Mouse (Mus musculus) c-Kit-negative CD71-positive TER-119-positive erythroid progenitor cells, embryonic 14.5 days (primary cell): Measurements from ENCODE around the gene Slc12a3.
A peak's percentile ranks its signal among the peaks of the same experiment; 100 is the strongest.

ENCODE experiments used
- DNase-seq: peaks from one replicate; pipeline ENCODE4 v3.0.0-alpha.2; 2013; ENCODE audit warnings: low read depth, low spot score

The Slc12a3 gene

DNA sequence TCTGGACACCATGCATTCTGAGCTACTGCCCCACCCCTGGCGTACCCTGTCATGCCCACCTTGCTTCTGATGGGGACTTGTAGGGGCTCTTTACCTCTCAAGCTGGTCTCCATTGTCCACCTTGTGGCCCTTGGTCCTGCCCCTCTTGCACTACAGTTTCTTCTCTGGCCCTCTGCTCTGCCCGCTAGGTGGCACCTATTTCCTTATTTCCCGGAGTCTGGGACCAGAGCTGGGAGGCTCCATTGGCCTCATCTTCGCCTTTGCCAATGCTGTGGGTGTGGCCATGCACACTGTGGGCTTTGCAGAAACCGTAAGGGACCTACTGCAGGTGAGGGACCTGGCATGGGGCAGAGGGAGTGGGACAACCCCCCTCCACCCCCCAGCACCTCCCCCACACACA, 4.3 kb downstream of the Slc12a3 start:
- no peak for DNase-seq

DNA sequence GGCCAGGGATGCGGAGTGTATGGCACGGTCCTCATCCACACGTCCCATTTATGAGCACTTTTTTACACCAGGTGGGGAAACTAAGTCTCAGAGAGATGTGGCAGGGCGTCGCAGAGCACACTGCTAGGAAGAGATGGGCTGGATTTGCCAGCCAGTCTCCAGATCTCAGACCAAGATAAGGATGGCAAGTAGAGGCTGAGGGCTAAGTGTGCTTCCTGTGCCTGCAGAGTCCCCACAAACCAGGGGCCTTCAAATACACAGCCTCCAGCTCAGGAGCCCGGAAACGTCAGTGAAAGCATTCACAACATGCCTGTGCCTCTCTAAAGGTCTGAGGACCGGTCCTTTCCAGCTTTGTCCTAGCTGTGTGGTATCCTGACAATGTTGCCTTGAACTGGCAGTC, 8.6 kb downstream of the Slc12a3 start:
- no peak for DNase-seq

DNA sequence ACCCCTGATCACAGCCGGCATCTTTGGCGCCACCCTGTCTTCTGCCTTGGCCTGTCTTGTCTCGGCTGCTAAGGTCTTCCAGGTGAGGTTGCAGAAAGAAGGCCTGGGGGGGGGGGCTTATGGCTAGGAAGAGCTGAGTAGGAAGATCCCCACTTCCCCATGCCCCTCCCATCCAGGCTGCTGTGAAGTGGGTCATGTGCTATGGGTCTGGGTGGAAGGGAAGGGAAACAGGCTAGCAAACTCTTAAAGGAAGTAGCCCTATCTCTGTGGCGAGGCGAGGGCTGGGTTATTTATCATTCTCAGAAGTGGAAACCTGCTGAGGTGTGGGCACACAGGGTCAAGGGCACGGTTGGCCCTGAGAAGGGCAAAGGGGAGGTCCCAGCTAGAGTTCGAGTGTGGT, 11.8 kb downstream of the Slc12a3 start:
- no peak for DNase-seq

DNA sequence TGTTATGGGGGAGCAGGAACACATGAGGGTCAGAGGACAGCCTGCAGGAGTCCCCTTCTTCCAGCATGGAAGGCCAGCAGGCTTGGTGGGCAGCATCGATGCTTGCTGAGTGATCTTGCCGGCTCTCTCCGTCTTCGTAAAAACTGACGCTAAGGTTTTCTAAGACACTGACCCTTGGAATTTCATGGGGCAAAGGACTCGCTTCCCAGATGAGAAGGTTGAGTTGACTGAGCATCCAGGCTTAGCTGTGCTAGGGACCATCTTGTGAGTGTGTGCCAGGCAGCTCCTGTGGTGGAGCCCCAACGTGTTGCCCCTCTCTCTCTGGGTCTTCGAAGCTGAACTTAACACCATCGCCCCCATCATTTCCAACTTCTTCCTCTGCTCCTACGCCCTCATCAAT, 13.7 kb downstream of the Slc12a3 start:
- DNase-seq: no peak

DNA sequence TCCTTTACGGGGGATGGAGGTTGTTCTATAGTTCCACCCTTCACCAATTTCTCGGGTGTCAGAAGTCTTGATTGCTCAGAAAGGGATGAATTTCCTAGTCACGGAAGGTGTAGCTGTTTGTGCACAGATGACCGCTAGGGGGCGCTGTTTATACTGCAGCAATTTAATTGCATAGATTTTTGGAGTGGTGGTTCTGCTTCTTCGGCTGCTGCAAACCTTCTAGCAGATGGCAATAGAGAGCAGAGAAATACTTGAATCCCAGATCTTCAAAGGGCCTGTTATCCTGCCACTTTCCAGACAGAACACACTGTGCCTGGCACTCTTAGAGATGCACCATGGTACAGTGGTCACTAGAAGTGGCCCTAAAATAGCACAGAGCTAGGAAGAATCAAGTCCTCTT, 14.3 kb downstream of the Slc12a3 start:
- peak; percentile 53 for DNase-seq

DNA sequence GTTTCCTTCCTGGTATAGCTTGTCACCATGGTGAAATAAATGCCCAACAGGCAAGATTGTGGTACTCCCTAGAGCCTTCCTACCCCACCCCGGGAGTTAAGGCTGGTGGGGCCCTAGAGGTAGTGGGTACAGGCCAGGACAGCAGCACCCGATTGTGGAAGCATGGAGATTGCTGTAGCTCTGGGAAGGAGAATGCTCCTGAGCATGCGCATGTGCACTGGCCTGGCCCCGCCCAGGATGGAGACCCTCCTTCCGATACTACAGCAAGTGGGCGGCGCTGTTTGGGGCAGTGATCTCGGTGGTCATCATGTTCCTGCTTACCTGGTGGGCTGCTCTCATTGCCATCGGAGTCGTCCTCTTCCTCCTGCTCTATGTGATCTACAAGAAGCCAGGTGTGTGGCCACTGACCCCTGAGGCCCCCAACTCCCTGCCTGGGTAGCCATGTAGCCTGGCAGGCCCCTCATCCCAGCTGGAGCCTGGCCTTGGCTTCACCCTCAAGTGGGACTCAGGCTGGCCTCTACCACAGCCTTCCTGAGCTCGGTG, 14.8 kb downstream of the Slc12a3 start:
- no peak for DNase-seq

DNA sequence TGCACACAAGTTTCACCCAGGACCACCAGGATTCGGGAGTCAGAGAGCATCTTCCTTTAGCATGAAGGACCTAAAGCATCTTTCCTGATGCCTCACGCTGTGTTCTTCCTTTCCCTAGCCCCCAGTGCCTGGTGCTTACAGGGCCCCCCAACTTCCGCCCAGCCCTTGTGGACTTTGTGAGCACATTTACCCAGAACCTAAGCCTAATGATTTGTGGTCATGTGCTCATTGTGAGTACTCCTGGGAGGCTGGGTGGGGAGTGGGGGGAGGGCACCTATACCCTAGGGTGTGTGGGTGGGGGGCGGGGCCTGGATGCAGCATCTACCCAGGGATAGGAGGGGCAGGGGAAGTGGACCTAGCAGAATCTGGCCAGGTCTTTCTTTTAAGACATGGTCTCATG, 16.7 kb downstream of the Slc12a3 start:
- no peak for DNase-seq

DNA sequence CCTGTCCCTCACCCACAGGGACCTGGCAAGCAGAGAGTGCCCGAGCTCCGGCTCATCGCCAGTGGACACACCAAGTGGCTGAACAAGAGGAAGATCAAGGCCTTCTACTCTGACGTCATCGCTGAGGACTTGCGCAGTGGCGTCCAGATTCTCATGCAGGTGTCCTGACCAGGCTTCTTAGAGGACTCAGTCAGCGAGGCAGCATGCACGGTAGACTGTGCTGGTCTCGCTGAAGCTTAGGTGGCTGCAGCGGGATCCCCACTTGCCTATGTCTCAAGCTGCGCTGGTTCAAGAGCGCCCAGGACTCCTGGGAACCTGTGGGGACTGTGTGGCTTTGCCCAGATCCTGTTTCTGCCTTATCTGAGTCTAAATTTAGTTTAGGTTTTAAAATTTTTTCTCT, 17.3 kb downstream of the Slc12a3 start:
- DNase-seq: no peak

DNA sequence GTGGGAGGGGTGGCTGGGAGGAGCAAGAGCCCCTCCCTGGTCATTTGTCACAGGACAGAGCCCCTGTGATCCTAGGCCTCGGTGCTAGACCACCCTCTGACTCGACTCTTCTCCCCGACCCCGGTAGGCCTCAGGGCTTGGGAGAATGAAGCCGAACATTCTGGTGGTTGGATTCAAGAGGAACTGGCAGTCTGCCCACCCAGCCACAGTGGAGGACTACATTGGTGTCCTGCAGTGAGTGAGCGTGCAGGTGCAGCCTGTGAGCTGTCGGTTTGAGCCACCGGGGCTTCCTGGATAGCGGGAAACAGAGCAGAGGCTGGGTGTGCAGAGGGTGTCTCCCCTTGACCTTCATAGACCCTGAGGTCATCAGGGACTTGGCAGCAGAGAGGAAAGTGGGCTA, 19.4 kb downstream of the Slc12a3 start:
- DNase-seq: no peak

DNA sequence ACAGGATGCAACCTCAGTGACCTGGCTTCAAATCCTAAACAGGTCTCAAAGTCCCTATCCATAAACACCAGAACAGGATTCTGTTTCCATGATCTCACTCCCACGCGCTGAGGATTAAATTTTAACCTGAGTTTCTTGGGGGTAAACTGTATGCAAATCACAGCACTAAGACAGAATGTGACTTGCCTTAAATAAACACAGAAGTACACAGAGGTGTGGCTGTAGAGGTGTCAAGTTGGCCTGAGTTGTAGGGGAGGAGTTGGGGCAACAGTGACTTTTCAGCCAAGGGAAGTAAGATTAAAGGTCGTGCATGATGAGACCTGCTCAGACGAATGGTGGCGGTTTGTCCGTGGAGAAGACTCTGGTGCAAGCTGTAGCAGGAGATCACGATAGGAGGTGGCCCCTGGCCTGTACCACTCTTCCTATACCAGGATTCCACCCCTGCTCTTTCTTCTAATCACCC, 25.1 kb downstream of the Slc12a3 start:
- DNase-seq: no peak

DNA sequence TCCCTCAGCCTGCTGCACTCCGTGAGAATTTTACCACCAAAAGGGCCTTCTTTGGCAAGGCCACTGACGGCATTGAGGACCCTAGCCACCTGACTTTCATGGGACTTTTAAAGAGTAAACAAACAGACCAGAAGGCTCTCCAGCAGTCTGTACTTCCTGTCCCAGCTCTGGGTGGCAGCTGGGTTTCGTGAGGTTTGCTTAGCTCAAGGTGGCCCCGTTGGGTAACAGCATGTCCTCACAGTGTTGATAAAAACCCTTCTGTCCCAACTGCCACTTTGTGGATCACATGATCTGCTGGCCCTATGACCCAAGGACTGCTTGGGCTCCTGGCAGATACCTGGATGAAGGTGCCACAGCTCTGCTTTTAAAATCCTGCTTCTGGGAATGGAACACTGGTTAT, 25.6 kb downstream of the Slc12a3 start:
- no peak for DNase-seq

DNA sequence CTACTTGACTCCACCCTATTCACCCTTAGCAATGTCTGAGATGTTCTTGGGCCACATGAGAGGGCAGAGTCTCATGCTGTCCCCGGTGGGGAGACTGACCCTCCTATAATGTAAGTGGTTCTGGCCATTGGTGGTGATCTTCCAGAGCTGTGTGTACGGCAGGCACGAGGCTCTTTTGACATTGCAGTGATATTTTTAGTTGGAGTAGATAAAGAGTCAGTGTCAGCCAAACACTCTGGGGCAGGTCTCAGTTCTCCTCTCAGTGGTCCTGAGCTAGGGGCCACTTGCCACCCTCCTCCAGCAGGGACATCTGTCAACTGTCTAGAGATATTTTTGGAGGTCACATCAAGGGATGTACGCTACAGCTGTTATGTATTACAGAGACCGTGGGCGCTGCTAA, 28.2 kb downstream of the Slc12a3 start:
- no peak for DNase-seq

DNA sequence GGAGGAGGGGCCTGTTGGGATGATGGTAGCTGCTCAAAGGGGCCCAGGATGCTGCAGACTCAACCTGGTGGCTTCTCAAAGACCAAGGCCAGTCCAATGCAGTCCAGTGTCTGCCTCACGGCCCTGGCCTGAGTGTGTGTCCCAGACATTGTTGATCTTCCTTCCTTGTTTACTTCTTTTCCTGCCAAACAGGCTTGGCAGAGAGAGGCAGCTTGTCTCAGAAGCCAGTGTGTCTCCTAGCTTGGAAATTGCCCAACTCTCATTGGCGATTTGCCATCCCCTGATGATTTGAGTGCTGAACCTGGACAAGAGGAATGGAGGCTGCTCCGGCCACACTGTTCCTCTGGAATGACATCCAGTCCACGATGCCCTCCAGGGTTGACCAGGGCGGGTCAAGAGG, 29.5 kb downstream of the Slc12a3 start:
- no peak for DNase-seq

DNA sequence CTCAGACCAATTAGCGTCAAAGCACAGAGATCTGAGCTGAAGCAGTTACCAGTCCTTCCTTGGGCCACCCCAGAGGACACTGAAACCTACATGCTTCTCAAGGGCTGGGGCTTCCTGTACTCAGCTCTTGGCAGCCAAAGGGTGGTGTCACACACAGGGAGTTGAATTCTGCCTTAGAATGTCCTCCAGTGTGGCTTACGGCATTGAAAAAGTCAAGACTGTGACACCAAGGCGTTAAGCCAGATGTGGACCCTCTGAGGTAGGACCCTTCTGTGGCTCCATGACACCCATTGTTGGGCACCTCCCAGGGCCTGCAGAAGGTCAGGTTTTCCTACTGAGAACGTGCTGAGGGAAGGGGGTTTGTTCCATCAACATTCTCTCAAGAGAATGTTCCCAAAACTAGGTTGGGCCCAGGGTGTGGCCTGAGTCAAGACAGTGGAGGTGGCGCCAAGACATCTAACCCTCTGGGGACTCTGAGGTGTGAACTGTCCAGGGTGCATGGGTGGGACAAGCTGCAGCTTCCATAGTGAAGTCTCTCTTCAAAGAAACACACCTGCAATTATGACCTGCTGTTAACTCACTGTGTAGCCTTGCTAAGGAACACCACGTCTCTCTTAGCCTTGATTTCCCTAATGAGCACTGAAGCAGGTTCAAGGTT, 32.9 kb downstream of the Slc12a3 start:
- DNase-seq: no peak

DNA sequence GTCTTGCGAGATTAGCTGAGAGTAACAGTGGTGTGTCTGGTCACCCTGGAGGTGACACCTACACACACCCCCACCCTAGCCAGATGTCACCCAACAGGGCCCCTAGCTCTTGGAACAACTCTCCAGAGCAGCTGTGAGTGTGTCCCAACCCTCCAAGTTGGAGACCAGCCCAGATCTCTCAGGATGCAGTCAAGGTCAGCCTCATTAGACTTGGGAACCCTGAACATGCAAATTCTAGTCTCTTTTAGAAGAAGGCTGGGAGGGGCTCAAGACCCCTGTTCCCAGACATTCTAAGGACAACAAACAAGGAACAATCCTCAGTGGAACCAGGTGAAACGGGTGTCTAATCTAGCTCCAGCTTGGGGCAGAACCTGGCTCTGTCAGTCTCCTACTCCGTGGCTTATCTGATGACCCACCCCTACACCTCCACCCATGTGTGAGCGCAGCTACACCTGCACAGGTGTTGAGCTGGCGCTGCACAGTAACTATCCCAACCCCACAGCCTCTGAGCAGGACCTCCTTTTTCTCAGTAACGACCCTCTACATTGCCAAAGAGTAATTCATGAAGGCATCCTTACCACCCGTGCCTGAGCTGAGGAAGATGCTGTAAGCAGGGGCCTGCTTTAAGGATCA, 33.7 kb downstream of the Slc12a3 start:
- DNase-seq: no peak

DNA sequence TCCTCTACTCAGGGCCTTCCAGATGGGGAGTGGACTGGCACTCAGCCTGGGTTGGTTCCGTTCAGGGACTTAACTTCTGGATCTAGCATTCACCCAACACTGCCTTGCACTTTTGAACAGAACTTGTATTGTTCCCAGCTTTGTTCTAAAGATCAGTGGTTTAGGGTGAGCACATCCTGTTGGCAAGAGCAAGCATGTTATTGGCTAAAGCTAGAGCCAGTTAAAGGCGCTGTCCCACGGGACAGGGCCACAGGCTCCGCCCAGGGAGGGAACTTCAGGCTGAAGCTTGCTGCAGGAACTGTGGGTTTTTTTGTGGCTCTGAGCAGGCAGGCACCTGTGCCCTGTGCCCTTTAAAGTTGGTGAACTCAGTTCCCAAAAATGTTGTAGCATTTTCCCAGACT, 34.3 kb downstream of the Slc12a3 start:
- DNase-seq: no peak

DNA sequence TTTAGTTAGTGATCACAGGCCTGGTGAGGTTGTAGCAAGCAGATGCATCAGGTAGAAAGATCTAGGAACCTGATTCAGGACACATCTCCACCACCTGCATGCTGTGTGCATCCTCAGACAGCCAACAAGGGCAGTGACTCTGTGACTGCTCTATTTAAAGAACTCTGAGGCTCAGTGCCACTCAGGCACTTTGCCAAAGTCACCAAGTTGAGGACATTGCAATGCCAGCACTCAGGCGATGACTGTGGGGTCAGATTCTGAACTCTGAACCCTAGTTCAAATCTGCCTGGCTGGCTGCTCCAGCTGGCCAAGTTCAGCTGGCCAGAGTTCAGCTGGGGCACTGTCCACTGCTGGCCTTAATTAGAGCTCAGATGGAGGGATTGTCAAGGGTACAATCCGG, 34.9 kb downstream of the Slc12a3 start:
- DNase-seq: no peak

DNA sequence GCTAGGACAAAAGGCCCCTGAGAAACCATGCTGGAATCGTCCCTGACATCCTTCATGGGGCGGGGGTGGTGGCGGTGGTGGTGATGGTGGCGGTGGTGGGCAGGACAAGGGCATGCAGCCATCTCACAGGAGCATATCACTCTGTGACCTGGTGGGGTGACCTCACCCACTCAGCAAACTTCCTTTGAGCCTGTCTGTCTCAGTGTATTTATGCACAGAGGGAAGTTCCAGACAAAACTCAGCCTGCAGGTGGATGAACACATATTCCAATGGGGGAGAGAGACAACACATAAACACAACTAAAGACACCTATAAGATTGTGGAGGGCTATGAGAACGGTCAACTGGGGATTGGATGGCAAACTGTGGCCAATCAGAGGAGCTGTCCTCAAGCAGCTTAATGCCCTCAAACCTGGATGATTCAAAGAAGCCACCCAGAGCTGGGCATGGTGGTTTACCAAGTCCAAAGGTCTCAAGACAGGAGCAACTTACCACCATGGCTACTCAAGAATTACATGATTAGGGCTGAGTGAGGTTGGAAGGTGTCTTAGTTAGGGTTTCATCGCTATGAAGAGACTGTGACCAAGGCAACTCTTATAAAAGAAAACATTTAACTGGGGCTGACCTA, 35.8 kb downstream of the Slc12a3 start:
- no peak for DNase-seq

DNA sequence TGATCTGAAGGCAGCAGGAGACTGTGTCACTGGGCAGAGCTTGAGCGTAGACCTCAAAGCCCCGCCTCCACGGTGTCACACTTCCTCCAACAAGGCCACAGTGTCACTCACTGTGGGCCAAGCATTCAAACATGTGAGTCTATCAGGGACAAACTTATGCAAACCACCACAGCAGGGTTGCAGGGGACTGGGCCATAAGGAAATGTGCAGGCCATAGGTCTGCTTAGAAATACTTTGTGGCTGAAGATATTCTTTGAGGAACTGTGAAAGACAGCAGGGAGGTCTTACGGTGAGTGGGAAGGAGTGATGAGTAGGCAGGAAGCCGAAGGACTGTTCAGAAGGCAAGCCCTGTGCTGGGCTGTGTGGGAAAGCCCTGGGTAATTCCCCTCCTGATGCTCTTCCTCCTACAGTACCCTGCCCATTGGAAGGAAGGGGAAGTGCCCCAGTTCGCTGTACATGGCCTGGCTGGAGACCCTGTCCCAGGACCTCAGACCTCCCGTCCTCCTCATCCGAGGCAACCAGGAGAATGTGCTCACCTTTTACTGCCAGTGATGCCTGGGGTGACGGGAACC, 36.5 kb downstream of the Slc12a3 start:
- DNase-seq: no peak

DNA sequence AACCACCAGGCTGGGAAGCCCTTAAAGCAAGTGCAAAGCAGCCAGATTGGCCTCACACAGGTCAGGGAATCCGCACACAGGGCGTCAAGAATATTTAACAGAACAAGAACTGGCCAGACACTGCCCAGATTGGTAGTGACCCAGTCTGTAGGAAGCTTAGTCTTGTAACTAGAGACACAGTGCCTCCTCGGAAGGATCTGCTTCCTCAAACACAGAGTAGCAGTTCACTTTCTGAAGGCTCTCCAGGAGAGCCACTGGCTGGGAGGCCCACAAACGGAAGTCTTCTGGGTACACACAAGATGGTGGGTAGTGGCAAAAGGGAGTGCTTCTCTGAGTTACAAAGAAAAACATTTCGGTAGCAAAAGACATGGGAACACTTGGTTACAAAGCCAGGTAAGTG, 41.8 kb downstream of the Slc12a3 start:
- no peak for DNase-seq

DNA sequence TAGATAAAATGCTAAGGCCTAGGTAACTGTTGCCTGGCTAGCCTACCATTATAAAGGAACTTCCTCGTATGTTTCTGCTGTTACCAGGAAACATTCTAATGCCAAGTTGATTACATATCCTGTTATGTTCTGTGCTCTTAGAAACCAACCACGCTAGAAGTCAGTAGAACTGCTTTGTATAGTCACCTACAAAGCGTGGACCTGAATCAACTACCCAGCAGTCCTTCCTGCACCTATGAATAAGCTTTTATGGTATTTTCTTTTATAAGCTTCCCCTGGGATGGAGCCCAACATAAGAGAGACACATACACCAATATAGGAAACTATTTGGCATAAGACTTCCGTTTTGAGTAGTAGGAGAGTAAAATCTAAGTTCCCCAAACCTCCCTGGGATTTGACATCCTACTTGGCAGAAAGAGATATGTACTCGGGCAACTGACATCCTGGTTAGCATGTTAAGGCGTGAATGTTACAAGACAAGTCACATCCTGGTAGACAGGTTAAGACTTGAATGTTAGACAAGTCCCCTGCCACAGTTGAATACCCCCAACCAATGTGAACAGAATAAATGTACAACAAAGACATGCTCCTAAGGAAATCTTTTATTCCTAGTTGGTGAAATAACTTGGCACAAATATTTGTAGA, 44.1 kb downstream of the Slc12a3 start:
- no peak for DNase-seq

DNA sequence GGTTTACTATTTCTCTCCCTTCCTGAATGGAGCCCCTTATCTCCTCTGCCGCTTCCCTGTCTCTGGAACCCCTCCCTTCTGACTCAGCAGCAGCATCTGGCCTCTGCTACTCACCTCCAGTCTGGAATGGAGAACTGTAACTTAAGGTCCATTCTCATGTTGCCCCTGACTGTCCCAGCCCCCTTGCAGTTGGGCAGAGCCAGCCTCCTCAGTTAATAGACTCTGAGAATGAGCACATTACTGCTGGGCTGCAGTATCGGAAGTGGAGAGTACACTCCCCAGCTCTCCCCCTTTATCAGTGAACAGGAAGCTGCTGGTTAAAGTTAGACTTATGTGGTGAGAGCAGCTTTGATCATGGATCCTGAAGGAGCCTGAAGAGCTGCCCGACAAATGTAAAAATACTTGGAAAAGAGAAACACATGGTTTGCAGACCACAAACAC, 46.6 kb downstream of the Slc12a3 start:
- peak; percentile 56 for DNase-seq
